Mouse (Mus musculus): Measurements from ENCODE around the gene Slc25a25.

GRCm38 (mm10) chr2:32426141-32426540, 25.1 kb downstream of the Slc25a25 start:
- TF ChIP-seq CTCF (conservative IDR thresholded peaks at IDR 0.05 in 1 of 2, IDR thresholded peaks at IDR 0.05 in 1 of 2; ENCODE audit: low read depth in 2 of 2, low read length in 2 of 2) (no peak), MYC (IDR thresholded peaks at IDR 0.05; ENCODE audit: low read depth, low read length) (no peak), E2F4 (IDR thresholded peaks at IDR 0.05; ENCODE audit: insufficient replicate concordance, low read depth, low read length) (no peak), USF1 (IDR thresholded peaks at IDR 0.05; ENCODE audit: low read depth, low read length) (no peak)
